Mouse (Mus musculus) thymus, adult 18-20 months (tissue): Measurements from ENCODE around the gene Cars2.
"Not testable (repeated sequence)": the region's sequence is repeated elsewhere in the genome, so short reads cannot be mapped to it uniquely, and the experiment has no call there.

Source experiments
- DNase-seq, 2 experiments: peaks; one replicate each; pipeline ENCODE4 v3.0.0; 2022; ENCODE audit warnings: mixed read lengths in 2 of 2

Cars2 gene

DNA sequence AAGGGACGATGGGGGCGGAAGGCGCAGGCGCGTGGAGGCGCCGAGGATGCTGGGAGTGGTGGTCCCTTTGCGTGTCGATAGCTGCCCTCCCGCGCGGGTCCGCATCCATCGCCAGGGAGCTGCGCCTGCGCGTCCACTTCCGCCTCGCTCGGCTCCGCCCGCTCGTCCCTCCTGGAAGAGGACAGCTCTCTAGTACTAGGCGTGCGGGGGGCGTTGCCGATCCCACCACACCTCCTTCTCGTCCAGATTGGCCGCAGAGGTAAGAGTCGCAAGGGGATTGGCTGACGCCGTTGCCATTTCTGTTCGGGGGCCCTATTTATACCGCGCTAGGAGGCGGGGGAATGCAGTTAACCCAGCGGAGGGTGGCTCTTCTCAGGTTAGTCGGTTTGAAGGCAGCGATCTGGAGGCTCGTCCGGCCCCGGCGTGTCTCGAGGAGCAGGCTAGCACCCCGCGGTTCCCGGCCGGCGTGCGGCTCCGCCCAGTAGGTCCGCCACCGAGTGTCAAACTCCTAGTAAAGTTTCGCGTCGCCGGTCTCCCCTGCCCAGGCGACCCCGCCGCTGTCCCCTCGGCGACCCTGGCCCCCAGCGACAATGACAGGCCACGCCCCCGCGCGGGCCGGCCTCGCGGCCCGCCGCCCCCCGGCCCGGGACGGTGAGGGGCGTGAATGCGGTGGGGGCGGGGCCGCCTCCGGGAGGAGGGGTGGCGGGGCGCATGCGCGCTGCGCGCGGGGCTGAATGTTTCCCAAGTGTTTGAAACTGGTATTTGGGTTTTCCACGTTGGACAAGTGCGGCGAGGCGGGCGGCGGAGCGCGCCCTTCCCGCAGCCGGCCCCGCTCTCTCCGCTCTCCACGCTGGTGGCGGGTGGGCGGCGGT lies 5.4 kb upstream of the Cars2 start:
- peak; percentile 99 to 100 for DNase-seq

DNA sequence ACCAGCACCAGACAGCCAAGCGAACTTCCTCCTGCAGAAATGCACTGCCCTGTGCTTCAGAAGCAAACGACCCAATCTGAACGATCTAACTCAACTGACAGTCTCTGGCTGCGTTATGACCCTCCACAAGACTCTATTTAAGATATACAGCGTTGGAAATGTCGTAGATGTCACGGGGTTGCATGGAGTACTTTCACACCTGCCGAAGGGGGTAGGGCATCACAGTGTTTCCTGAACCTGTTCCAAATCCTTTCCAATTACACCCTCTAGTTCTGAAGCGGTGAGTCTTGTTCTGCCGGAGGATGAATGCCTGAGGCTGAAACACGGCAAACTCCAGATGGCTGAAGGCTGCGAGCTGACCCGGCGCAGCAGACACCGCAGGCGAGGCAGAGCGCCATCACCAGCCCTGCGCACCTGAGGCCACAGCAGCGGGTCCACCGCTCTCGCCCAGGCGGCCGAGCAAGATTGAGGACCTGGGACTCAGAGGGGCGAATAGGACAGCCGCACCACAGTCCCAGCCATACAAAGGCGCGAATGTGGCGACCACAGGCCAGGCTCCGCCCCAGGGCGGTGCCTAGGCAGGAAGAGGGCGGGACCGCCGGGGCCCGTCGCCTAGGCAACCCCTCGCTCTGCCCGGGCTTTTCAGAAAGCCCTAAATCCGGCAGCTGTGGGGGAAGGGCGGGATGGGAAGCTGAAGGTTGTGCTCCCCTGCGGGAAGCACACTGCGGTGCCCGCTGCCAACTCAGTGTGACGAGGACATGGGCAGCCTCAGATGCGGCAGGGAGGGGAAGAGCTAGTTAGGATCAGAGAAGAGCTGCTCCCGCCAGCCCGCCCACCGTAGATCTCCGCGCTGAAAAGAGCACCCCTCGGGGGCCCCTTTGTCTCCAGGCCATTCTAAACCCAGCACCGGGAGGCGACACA lies 4.5 kb upstream of the Cars2 start, which contains the start of gene Ing1:
Ing1 (plus strand) TSS at position 773 of the 921 bp plus-strand sequence.
- DNase-seq, result peak; percentile 96

DNA sequence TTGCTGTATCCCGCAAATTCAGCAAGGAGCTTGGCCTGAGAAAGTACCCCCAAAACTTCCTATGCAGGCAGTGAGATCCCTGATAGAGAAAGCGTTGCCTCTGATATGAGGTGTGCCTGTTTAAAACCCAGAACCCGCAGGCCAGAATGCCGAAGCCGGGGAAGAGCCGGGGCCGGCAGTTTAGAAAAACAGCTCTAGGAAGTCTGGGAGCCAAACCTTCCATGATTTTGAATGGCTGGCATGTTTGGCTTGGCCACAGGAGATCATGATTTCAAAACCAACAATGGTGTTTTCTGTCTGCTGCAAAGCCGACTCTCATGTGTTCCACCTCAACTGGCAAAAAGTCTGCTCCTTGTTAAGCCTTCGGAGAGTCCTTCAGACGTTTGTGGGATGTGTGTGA lies 1.8 kb upstream of the Cars2 start:
- DNase-seq, result no peak

DNA sequence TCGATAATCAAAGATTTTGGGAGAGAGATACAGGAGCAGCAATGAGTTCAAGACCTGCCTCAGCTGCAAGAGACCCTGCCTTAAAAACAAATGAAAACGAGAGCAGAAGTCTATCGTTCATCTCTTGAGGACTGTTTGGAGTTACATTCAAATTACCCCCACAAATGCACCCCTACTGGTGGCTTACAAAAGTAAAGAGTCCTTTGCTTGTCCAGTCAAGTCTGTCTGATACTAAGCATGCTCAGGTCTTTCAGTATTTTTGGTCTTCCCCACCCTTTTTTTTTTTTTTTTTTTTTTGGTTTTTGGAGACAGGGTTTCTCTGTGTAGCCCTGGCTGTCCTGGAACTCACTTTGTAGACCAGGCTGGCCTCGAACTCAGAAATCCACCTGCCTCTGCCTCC lies 914 bp upstream of the Cars2 start:
- DNase-seq, result not testable (repeated sequence)

DNA sequence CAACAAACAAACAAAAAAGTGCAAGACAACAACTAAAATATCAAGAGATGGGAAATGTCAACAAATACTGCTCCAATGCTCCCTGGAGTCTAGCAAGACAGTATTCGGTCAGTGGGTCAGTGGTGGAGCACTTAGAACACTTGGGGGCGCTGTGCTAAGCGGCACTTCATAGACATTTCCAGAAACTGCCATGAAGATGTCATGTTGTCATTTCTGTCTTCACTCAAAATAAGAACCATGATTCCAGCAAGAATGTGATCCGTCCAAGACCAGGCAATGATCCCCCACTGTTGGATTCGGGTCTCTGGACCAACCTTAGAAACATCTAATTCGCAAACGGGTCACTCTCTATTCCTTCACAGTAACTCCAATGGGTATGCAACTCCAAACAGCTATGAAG lies 877 bp downstream of the Cars2 start:
- DNase-seq, result peak in 1 of 2 experiments; percentile 37

DNA sequence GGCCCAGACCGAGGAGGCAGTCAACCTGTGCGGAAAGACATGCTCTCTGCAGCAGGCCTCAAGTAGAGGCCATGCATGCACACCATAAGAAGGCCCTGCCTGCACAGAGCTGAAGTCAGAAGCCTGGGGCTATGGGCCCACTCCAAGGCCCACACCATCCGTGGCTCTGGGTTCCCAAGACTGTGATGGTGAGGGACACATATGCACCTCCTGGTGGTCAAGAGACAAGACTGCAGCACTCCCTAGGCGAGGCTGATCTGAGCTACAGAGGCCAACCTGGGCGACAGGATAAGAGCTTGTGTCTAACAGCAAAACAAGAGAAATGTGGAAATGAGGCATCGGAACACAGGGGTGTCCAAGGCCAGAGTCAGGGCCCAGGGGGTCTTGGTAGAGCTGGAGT lies 3.5 kb downstream of the Cars2 start:
- no peak for DNase-seq

DNA sequence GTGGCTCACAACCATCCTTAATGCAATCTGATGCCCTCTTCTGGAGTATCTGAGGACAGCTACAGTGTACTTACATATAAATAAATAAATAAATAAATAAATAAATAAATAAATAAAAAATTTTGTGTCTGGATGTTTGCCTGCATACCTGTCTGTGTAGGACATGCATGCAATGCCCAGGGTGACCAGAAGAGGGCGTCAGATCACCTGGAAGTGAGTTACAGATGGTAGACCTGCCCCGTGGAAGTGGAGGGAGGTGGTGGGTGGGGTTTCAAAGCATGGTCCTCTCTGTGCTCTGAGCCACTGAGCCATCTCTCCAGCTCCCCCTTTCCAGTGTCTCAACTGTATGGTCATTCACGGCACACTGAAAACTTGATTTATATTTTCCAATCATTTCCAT lies 6.2 kb downstream of the Cars2 start:
- peak; percentile 58 to 70 for DNase-seq

DNA sequence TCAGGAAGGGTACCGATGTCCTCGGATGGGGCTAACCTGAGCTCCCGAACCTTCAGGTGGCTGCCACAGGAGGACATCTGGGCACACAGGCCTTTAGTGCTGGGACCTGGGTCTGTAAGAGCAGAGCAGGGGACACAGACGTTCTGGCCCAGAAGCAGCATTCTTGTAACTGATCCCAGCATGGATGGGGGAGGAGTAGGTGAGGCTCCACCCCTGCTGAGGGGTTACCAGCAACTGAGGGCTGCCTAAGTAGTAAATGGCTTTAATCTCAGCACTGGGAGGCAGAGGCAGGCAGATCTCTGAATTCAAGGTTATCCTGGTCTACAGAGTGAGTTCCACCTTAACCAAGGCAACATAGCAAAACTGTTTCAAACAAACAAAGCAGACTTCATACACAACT lies 7.7 kb downstream of the Cars2 start:
- DNase-seq, result no peak

DNA sequence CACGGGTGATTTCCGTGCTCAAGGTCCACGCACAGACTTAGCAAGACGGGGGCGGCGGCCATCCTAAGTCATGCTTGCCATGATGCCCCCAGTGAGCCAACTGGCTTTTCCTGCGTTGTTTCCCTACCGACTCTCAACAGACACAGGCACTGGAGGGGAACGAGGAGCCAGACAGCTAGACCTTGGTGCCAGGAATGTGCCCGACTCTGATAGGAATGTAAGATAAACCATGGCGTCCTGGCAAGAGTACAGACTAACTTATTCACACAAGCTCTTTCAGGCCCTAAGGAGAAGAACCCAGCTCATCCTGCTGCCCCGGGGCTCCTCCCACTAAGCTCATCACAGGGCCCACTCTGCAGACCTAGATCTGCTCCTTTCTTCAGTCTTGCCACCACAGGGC lies 8.6 kb downstream of the Cars2 start:
- no peak for DNase-seq

DNA sequence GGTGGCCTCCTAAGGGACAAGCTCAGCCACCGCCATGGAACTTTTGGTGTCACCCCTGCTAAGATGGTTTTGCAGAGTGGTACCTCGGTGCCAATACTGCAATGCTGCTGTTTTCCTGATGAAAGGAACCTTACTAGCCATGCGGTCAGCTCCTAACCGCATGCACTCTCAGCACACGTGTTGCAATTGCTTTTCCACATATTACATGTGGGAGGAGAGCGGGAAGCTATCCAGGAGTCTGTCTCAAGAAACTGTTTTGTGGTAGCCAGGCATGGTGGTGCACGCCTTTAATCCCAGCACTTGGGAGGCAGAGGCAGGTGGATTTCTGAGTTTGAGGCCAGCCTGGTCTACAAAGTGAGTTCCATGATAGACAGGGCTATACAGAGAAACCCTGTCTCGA lies 10.4 kb downstream of the Cars2 start:
- no peak for DNase-seq

DNA sequence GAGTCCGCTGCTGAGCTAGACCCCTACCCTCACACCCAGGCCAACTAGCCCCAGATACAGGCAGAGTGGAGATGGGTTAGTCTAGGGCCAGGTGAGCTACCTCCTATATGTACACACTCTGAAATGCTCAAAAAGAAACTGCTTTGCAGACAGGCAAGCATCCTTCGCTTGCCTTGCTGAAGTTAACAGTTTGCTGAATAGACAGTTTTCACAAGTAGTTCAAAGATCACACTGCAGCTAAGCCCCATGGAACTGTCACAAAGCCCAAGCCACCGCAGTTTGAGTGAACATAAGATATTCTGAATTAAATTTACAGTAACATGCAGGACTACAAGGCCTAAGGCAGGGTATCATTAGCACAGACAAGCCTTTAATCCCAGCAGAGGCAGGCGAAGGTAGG lies 11.5 kb downstream of the Cars2 start:
- no peak for DNase-seq

DNA sequence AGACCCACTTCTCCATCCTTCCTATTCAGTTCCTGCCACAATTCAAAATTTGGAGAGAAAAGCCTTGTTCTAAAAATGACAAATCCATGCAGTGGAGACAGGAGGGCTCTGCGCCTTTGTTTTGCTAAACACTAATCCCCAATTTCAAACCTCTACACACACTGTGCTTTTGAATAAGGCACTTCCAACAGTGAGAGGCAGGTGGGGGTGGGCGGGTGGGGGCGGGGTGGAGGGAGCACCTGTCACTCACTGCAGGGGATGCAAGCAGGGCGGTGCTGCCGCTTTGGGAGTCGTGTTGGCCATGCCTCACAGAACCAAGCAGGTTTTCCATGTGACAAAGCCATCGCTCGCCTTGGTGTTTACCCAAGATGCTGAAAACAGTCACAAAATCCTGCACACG lies 16.1 kb downstream of the Cars2 start:
- no peak for DNase-seq

DNA sequence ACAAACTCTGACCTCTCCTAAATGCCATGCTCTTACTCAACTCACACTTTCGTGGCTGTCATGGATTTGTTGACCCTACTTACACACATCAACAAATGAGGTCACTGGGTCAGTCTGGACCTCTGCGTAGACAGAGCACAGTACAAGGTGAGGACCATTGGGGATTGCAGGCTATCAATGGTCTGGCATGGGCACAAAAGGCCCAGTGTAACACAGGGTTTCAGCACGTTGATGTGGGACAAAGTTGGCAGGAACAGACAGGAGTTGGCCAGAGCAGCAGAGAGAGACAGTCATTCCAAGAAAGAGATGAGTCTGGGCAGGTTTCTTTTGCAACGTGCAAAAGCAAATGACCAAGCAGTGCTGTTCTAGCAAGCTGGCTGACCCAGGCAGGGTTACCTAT lies 19.7 kb downstream of the Cars2 start:
- DNase-seq, result no peak

DNA sequence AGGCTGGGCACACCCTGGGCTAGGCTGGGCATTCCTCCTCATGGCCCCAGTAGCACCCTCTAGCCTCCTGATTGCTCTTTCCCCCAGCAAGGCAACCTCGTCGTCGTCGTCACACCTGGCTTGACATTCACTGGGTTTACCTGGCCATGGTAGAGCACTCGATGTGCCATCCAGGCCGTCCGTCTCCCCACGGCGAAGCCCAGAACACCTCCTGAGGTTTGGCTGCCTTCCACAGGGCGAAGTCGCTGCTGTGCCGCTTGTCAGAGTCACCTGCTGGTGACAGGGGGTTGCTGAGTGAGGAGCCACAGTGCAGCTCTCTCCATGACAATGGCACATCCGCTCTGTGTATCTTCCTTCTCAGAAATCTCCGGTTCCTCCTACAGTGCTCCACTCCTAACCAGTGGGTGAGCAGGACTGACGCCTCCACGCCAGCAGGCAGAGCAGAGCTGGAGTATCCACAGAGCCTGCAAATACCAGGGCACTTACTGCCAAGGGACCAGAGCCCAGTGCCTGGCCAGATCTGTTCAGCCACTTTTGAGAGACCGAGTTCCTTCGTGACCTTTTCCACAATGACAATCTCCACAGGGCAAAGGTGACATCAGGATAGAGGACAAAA lies 20.3 kb downstream of the Cars2 start:
- DNase-seq, result no peak

DNA sequence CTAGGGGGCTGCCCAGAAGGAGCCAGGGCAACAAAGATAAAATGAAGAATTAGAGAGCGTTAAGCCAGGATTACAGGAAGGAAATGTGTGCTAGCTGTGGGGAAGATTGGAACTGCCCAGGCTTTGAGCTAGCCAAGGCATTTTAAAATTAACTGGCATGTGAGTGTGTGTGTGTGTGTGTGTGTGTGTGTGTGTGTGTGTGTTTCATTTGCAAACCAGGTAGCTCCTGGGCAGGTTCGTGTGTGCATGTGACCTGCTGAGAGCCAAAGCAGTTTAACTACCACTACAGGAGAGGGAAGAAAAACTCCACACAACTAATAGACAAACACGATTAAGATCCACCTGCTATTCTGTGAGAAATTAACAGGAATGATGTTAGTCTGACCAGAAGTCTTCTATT lies 27.3 kb downstream of the Cars2 start:
- no peak for DNase-seq

DNA sequence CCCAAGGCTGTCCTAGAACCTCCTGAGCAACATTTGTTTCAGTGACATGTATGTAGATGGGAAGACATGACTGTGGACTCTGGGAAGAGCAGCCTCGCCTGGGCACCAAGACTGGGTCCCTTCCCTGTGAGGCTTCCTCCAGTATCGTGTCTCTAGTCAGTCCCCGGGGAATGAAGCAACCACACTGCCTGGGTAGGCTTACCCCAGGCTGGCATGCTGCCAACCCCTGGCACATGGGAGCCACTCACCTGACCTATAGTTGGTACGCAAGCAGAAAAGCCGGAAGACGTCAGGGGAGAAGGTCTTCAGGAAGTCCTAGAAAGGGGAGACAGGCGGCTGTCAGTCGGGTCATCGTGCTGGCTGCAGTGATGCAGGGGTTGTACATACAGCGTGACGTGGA lies 31.9 kb downstream of the Cars2 start:
- DNase-seq, result no peak

DNA sequence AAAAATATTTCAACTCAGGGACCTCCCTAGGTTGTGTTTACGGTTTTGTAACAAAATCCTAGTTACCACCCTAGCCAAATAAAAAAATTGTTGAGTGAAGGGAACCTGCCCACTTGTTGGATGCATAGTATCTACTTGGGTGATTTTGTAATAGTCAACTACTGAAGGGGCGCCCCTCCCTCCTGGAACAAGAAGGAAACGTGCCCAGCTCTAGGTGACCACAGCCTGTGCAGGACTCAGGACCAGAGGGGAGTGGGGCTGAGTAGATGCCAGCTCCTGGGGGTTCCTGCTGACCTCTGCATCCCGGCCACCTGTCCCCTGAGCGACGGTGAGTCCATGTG lies 32.6 kb downstream of the Cars2 start:
- DNase-seq, result no peak

DNA sequence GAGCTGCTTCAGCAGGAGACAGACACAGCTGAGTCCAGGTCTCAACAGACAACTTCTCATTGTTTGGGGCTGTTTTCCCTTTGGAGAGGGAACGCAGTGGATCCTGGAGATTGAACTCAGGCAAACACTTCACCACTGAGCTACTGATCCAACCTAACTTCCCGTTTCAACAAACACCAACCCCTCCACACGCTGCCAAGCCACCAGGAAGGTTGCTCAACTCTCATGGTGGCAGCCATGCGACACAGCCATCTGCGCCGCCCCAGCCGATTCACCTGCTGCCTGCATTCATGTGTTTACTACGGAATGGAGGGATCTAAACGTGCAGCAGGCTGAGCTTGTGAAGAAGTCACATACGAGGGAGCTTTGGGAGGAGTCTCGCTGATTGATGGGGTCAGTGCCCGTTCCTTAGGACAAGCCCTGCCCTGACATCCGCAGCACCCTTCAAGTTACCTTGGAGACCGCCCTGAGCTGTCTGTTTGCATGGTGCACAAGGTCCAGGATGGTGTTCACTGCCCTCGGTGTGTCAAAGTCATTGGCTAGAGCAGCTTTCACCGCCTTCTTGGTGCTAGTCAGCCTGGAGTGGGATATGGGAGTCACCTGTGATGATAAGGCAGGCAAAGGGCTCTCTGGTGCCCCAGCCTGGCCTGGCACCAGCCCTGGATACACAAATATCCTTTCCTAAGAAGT lies 33.1 kb downstream of the Cars2 start:
- DNase-seq, result no peak

DNA sequence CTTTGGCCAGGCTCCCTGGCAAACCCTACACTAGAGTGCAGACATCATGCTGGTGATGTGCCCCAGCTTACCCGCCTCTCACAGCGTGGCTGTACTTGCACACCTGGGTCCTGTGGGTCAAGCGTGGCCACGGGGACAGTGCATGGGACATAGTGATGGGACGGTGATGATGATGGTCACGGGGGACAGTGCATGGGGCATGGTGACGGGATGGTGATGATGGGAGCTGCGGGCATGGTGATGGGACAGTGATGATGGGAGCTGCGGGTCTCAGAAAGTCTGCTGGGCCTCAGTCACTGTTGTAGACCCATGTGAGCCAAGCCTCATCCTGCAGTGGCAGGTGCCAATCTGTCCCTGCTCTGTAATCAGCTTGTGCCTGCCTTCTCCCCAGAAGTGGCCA lies 34.3 kb downstream of the Cars2 start:
- no peak for DNase-seq

DNA sequence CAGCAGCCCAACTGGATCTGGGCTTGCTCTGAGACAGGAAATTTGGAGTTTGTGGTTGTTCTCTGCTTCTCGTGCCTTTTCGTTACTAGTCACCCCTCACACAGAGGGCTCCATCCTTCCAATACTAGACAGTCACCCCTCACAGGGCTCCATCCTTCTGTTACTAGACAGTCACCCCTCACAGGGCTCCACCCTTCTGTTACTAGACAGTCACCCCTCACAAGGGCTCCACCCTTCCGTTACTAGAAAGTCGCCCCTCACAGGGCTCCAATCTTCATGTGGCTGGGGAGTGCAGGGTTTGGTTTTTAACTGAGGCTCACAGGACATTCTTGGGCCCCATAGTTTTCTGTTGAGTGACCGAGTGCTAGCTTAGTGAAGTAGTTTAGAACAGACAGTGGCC lies 37.3 kb downstream of the Cars2 start:
- DNase-seq, result no peak

DNA sequence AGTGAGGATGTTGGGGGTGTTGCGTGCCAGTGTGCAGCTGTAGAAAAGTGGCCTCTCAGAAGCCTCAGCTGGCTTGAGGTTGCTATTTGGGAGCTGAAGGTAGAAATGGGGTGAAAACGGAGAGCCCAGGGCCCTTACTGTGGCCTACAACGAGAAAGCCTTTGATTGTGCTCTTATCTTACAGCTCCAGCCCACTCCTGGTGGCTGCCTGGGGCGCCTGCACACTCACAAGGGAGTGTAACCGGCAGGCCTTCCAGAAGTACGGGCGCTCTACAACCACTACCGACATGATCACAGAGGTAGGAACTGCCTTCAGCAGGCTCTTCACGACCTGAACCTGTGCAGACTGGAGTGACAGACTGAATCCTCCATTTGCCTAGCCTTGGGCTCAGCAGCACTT lies 37.9 kb downstream of the Cars2 start:
- DNase-seq, result no peak

DNA sequence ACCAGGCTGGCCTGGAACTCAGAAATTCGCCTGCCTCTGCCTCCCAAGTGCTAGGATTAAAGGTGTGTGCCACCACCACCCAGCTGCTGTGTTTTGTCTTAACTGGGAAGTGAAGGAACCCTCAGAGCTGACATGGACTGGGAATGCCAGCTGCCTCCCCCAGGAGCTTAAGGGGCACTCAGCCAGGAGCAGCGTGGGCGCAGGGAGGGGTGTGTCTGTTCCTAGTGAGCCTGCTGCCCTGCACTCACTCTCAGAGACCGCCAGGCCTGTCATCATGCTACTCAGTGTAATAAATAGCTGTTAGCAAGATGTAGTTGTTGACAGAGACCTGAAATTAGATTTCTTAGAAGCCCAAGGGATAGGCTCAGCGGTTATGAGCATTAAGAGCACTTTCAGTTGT lies 39.6 kb downstream of the Cars2 start:
- DNase-seq, result no peak

DNA sequence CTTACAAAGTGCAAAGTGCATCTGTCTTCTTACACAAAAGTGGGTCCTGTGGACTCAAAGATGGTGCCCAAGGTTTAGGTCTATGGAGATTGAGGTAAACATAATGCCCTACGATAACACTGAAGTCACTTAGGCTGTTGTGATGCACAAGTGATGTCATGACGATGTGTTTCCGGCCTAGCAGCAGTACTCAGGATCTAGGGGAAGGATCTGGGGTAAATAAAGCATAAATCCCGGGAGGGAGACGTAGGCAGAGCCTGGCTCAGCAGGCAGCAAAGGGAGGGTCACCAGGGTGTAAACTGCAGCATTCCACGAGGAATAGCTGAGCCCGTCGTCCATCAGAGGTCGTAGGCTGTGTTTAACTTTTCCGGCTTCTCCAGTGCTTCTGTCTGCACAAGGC lies 41.7 kb downstream of the Cars2 start:
- DNase-seq, result no peak
